Mouse (Mus musculus): ENCODE measurements around the gene Tmem88b.

Tmem88b gene

GRCm38 (mm10) chr4:155802741-155803339, 17.2 kb upstream of the Tmem88b start, which contains the start of gene Mrpl20:
TSS of gene Mrpl20 (plus strand) at chr4:155802878.
- POLR2A ChIA-PET: interaction anchor here in 3 of 4 experiments (0.6 to 17.8 kb wide), 22 partner anchors 9 to 296 kb away, joined by 3 to 236 read pairs (median 4); partner anchors contain the start of genes Ccnl2 (in 3 of the 3), Mib2 (in 2 of the 3), Aurkaip1 (in 1 of the 3) and Tmem88b (in 1 of the 3)
- CTCF ChIA-PET: interaction anchor here (0.6 to 2.8 kb wide), 12 partner anchors 9 to 433 kb away, joined by 3 to 12 read pairs (median 3); partner anchors contain the start of genes Atad3a (in 1 of the 4) and Ccnl2 (in 1 of the 4)

DNA sequence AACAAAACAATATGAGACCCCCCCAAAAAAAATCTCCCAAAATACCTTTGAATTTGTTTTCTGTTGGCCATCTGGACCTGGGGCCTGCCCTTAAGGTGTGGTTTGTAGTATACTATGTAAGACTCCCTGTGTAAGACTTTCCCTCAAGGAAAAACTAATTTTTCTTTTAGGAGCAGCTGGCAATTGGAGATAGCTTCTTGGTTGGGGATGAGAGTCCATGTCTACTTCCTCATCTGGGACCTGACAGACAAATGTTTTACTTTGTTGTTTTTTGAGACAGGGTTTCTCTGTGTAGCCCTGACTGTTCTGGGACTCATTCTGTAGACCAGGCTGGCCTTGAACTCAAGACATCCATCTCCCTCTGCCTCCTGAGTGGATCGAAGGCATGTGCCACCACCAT, 16.4 kb upstream of the Tmem88b start:
- CTCF ChIA-PET: interaction anchor here in 2 of 4 experiments (0.6 to 2.8 kb wide), 7 partner anchors 9 to 930 kb away, joined by 3 to 12 read pairs (median 3); no protein-coding TSS in a partner anchor
- POLR2A ChIA-PET: interaction anchor here (0.6 to 17.8 kb wide), 19 partner anchors 10 to 372 kb away, joined by 3 to 236 read pairs (median 5); partner anchors contain the start of genes Ccnl2 (in 2 of the 4), Aurkaip1 (in 1 of the 4), Mib2 (in 1 of the 4) and Tmem88b (in 1 of the 4)

DNA sequence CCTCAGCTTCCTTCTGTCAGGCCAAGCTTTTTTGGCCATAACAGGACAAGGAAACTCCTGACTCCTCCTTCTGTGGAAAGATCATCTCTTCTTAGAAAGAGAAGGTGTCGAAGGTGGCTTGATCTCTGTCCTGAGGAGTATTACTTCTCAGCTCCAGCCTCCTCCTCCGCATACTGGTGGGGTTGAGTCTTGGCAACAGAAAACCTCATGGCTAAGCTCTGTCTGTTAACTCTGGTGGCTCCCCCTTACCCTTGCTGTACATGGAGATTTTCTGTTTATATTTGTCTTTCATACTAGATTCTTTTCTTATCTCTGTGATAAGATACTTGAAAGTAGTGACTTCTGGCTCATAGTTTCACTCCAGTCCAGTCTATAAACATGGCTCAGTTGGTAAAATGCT, 8.1 kb upstream of the Tmem88b start:
- ChIA-PET POLR2A (interaction anchor here in 2 of 4 experiments (0.6 to 2.0 kb wide), 6 partner anchors 9 to 33 kb away, joined by 3 to 6 read pairs (median 4); partner anchors contain the start of genes Atad3a (in 1 of the 2), Ccnl2 (in 1 of the 2), Mrpl20 (in 1 of the 2) and Tmem88b (in 1 of the 2)), CTCF (interaction anchor here in 3 of 4 experiments (0.5 to 3.1 kb wide), 5 partner anchors 9 to 250 kb away, joined by 3 to 12 read pairs (median 4); partner anchors contain the start of genes Mrpl20 (in 2 of the 3) and Vwa1 (in 1 of the 3))

DNA sequence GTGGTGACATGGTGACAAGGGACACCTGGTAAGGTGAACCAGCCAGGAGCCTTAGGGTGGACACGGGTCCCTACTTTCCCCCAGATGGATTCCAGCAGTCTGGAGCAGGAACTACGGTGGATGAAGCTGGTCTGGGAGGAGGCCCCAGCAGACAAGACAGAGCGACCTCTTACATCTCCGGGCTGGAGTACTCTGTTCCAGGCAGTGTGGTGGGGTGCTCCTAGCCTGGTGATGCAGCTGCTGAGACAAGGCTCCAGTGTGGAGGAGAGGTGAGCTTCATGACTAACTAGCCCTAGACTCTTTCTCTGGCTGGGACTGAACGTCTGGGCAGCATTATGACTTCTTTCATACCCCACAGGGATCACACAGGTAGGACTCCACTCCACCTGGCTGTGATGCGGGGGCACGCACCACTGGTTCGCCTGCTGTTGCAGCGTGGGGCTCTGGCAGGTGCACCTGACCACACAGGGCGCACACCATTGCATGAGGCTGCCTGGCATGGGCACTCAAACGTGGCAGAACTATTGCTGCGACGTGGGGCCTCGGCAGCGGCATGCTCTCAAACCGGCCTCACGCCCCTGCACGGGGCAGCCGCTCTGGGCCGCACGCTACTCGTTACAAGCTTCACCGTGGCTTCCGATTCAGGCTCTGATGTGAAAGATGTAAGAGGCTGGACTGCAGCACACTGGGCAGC, 5.7 kb upstream of the Tmem88b start:
- POLR2A ChIA-PET: interaction anchor here (0.6 to 2.1 kb wide), 15 partner anchors 8 to 95 kb away, joined by 3 to 10 read pairs (median 4); partner anchors contain the start of genes Atad3a (in 2 of the 4), Ccnl2 (in 2 of the 4), Mrpl20 (in 1 of the 4) and Vwa1 (in 1 of the 4)
- CTCF ChIA-PET: interaction anchor here in 3 of 4 experiments (0.7 to 3.1 kb wide), 4 partner anchors 11 to 43 kb away, joined by 3 to 12 read pairs (median 6); partner anchors contain the start of gene Mrpl20 (in 2 of the 3)

GRCm38 (mm10) chr4:155790650-155791161, 5.0 kb upstream of the Tmem88b start:
- CTCF ChIA-PET: interaction anchor here in 1 of 4 experiments (0.7 kb wide), 1 partner anchor 43 kb away, joined by 3 read pairs; no protein-coding TSS in a partner anchor
- POLR2A ChIA-PET: interaction anchor here in 3 of 4 experiments (0.9 to 2.1 kb wide), 9 partner anchors 7 to 94 kb away, joined by 3 to 10 read pairs (median 4); partner anchors contain the start of genes Atad3a (in 2 of the 3), Mrpl20 (in 1 of the 3) and Vwa1 (in 1 of the 3)

GRCm38 (mm10) chr4:155790021-155790489, 4.4 kb upstream of the Tmem88b start, which contains the start of gene Ankrd65:
TSS of gene Ankrd65 (plus strand) at chr4:155790439.
- ChIA-PET POLR2A (interaction anchor here in 3 of 4 experiments (0.7 to 1.2 kb wide), 4 partner anchors 10 to 30 kb away, joined by 3 read pairs; partner anchors contain the start of gene Atad3a (in 1 of the 3)), CTCF (no interaction called here)

DNA sequence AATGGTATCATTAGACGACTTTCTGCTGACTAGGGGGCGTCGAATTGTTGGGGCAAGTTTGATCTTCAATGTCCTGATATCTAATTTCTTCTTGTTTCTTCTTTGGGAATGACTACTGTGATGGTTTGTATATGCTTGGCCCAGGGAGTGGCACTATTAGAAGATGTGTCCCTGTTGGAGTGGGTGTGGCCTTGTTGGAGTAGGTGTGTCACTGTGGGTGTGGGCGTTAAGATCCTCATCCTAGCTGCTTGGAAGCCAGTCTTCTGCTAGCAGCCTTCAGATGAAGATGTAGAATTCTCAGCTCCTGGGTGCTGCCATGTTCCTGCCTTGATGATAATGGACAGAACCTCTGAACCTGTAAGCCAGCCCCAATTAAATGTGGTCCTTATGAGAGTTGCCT, 3.2 kb upstream of the Tmem88b start:
- CTCF ChIA-PET: interaction anchor here in 1 of 4 experiments (0.6 kb wide), 1 partner anchor 18 kb away, joined by 3 read pairs; no protein-coding TSS in a partner anchor
- POLR2A ChIA-PET: interaction anchor here in 1 of 4 experiments (1.4 kb wide), 1 partner anchor 24 kb away, joined by 3 read pairs; the partner anchor contains the start of gene Ccnl2

DNA sequence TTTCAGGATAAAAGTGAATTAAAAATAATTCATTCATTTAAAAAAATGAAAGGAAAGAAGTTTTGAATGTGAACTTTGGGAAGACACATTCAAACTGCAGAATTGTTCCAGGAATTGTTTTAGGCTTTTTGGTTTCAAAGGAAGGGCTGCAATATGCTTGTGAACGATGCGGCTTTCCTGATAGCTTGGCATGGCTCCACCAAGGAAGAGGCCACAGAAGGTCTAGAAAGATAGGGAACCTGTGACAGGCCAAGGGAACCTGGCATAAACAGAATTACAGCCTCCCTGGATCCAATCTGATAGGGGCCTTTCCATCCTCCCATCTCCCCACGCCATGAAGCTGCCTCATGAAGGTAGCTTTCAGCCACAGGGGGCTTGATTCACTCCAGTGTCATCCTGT, 2.6 kb upstream of the Tmem88b start:
- ChIA-PET POLR2A (interaction anchor here in 1 of 4 experiments (1.4 kb wide), 1 partner anchor 25 kb away, joined by 3 read pairs; the partner anchor contains the start of gene Ccnl2), CTCF (interaction anchor here in 1 of 4 experiments (0.6 kb wide), 1 partner anchor 17 kb away, joined by 3 read pairs; no protein-coding TSS in a partner anchor)

GRCm38 (mm10) chr4:155785246-155785645, 428 bp downstream of the Tmem88b start:
- ChIA-PET CTCF (interaction anchor here in 2 of 4 experiments (1.0 to 1.2 kb wide), 3 partner anchors 8 to 10 kb away, joined by 3 to 7 read pairs (median 4); partner anchors contain the start of gene Vwa1 (in 1 of the 2)), POLR2A (interaction anchor here in 3 of 4 experiments (0.7 to 3.1 kb wide), 17 partner anchors 9 to 117 kb away, joined by 3 to 16 read pairs (median 4); partner anchors contain the start of genes Vwa1 (in 2 of the 3), Aurkaip1 (in 1 of the 3), Mib2 (in 1 of the 3) and Mrpl20 (in 1 of the 3))

DNA sequence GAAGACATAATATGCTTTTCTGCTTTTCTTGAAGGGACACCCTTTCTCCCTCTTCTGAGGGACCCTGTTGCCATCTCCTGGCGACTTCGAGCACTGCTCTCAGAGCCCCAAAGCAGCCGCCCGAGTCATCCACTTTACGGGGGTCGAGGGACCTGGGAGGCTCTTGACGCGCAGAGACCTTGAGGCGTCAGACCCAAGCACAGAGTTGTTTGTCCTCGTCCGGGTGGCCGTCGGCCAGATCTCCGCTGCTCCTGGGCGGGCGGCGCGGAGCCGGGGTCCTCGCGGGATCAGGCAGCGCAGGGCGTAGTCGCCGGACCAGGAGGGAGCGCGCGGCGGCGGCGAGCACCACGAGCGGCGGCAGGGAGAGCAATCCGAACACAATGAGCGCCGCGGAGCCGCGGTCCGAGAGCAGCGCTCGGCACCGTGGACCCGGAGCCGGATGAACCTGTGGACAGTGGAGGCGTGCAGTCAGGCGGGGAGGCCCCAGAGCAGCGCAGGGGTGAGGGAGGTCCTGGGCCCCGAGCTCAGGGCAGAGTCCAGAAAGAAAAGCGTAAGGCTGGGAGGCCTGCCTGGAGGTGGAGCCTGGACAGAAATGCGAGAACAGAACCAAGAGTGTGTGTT, 1.5 kb downstream of the Tmem88b start:
- POLR2A ChIA-PET: interaction anchor here in 3 of 4 experiments (0.6 to 3.1 kb wide), 29 partner anchors 7 to 188 kb away, joined by 3 to 16 read pairs (median 4); partner anchors contain the start of genes Atad3a (in 2 of the 3), Mrpl20 (in 2 of the 3), Vwa1 (in 2 of the 3) and Aurkaip1 (in 1 of the 3)
- CTCF ChIA-PET: interaction anchor here in 3 of 4 experiments (0.6 to 2.0 kb wide), 14 partner anchors 9 to 683 kb away, joined by 3 to 13 read pairs (median 4); partner anchors contain the start of gene Vwa1 (in 2 of the 3)

DNA sequence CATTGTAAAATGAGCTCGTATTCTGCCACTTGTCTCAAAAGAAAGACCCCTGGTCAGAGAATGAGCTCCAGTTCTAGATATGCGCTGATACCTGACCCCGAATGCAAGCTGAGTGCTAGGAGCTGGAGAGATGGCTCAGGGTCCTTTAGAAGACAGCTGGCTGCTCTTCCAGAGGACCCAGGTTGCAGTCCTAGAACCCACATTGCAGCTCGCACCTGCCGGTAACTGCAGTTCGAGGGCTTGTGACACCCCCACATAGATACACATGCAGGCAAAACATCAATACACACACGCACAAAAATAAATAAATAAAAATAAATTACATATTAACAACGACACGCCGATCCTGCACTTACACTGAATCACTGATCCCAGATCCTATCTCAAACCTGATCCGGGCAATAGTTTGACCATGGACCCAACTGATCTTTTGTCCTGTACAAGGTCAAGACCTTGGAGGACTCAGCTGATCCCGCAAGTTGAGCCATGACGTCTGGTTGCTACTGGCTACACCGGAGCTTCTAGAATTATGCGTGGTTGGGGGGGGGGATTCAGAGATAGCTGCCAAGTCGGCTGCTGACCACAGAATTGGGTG, 2.1 kb downstream of the Tmem88b start:
- POLR2A ChIA-PET: interaction anchor here in 3 of 4 experiments (0.6 to 3.1 kb wide), 19 partner anchors 8 to 187 kb away, joined by 3 to 16 read pairs (median 4); partner anchors contain the start of genes Atad3a (in 2 of the 3), Vwa1 (in 2 of the 3), Aurkaip1 (in 1 of the 3) and Dvl1 (in 1 of the 3)
- CTCF ChIA-PET: interaction anchor here in 3 of 4 experiments (0.6 to 2.0 kb wide), 11 partner anchors 9 to 683 kb away, joined by 3 to 13 read pairs (median 4); partner anchors contain the start of gene Vwa1 (in 1 of the 3)

- POLR2A ChIA-PET: interaction anchor here in 3 of 4 experiments (0.6 to 2.3 kb wide), 5 partner anchors 11 to 181 kb away, joined by 3 to 9 read pairs (median 3); partner anchors contain the start of genes Atad3a (in 1 of the 3) and C1qtnf12 (in 1 of the 3)
- CTCF ChIA-PET: interaction anchor here in 2 of 4 experiments (1.0 to 1.3 kb wide), 2 partner anchors 10 to 11 kb away, joined by 3 to 4 read pairs; no protein-coding TSS in a partner anchor
Measured at GRCm38 (mm10) chr4:155780895-155781294, 4.8 kb downstream of the Tmem88b start.

DNA sequence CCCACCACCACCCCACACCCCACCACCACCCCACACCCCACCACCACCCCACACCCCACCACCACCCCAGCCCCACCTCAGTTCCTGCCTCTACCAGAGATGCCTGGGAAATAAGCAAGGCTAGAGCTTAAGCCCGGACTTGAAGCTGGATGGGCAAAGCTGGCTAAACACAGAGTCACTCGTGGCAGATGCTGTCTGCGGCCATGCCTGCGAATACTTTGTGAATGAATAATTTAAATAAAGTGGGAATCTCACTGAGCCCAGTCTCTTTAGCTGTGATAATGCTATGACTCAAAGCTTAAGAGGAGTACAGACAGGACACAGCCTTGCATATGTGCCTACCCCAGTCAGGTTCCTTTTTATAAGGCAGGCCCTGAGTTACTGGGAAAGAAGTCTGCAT, 6.2 kb downstream of the Tmem88b start:
- POLR2A ChIA-PET: interaction anchor here in 1 of 4 experiments (0.8 to 1.6 kb wide), 3 partner anchors 14 to 35 kb away, joined by 3 to 5 read pairs (median 4); partner anchors contain the start of gene Atad3a

GRCm38 (mm10) chr4:155777816-155778215, 7.9 kb downstream of the Tmem88b start:
- ChIA-PET CTCF (interaction anchor here in 2 of 4 experiments (0.6 to 1.1 kb wide), 2 partner anchors 14 to 48 kb away, joined by 3 read pairs; no protein-coding TSS in a partner anchor), POLR2A (interaction anchor here in 2 of 4 experiments (0.6 to 1.8 kb wide), 4 partner anchors 17 to 723 kb away, joined by 3 to 8 read pairs (median 5); partner anchors contain the start of gene Atad3a (in 1 of the 2))

More for the DNA sequence above, 6.2 kb downstream of the Tmem88b start:
- CTCF ChIA-PET: interaction anchor here in 2 of 4 experiments (0.8 to 1.3 kb wide), 3 partner anchors 13 to 58 kb away, joined by 3 to 4 read pairs (median 4); partner anchors contain the start of gene Mrpl20 (in 1 of the 2)

GRCm38 (mm10) chr4:155776704-155777335, 8.9 kb downstream of the Tmem88b start:
- CTCF ChIA-PET: interaction anchor here in 1 of 4 experiments (0.5 kb wide), 1 partner anchor 255 kb away, joined by 3 read pairs; no protein-coding TSS in a partner anchor
- POLR2A ChIA-PET: interaction anchor here in 1 of 4 experiments (0.5 to 1.8 kb wide), 5 partner anchors 9 to 417 kb away, joined by 3 to 8 read pairs (median 3); partner anchors contain the start of gene Atad3a

Data from embryonic stem cell, embryonic (primary cell).